Mouse (Mus musculus) kidney, adult 2 months (tissue): ENCODE data around the gene G430095P16Rik. TPM values are rescaled to one million over a fixed set of nuclear protein-coding genes. Genes with fewer than 3 reads are reported as not detected.
A peak's percentile ranks its signal among the peaks of the same experiment; 100 is the strongest.

Experiments used
- DNase-seq: peaks from one replicate; pipeline ENCODE4 v3.0.0; 2021
- H3K27ac ChIP-seq: fragments of 200-500 bp; 2 replicates; pipeline ENCODE4 v1.5.1; 2012; ENCODE audit warnings: low read depth, low read length, control low read depth, inconsistent platforms; ENCODE audit not compliant: insufficient read depth
- H3K27me3 ChIP-seq: fragments of 200-500 bp; replicated peaks from 2 replicates; pipeline ENCODE4 v1.6.1; 2012; ENCODE audit warnings: mild to moderate bottlenecking, moderate library complexity, low read length, inconsistent platforms; ENCODE audit not compliant: control insufficient read depth, insufficient read depth
- H3K36me3 ChIP-seq: fragments of 200-500 bp; 2 replicates; pipeline ENCODE4 v1.6.1; 2012; ENCODE audit warnings: mild to moderate bottlenecking, moderate library complexity, low read length, inconsistent platforms; ENCODE audit not compliant: control insufficient read depth, insufficient read depth
- H3K4me1 ChIP-seq: fragments of 200-500 bp; 2 replicates; pipeline ENCODE4 v1.6.1; 2011; ENCODE audit warnings: low read length; ENCODE audit not compliant: control insufficient read depth, insufficient read depth
- H3K4me3 ChIP-seq: fragments of 200-500 bp; 2 replicates; pipeline ENCODE4 v1.5.1; 2011; ENCODE audit warnings: mild to moderate bottlenecking, low read depth, low read length, control low read depth; ENCODE audit not compliant: insufficient read depth
- CTCF ChIP-seq: fragments of 200-500 bp; conservative IDR thresholded peaks from 2 replicates; pipeline ENCODE4 v1.5.1; 2011; ENCODE audit warnings: low read depth, mild to moderate bottlenecking, control low read depth, low read length, moderate library complexity, mixed read lengths; ENCODE audit not compliant: insufficient read depth, insufficient read length
- POLR2A ChIP-seq: fragments of 200-500 bp; IDR thresholded peaks from one replicate; pipeline ENCODE4 v1.6.1; 2011; ENCODE audit warnings: low read depth, low read length, control low read depth
- WGBS: fragments of 180-500 bp; shearing (Covaris S2); methylation state at CpG from one replicate; pipeline ENCODE4 v1.1.7; 2018; 5-methylcytosine and 5-hydroxymethylcytosine counted together
- polyA plus RNA-seq: library from polyadenylated mRNA; depleted of rRNA; stranded (reverse); fragments of >200 nt; gene quantifications from 2 replicates; pipeline ENCODE4 v1.2.3, GENCODE M21; 2012

Gene G430095P16Rik
- polyA plus RNA-seq, 1 experiment: 0.81 TPM

- DNase-seq: no peak
- no peaks in the 10 kb centered on the region for H3K36me3 ChIP-seq
- H3K27ac ChIP-seq: no peak overlapping the region
- H3K27me3 ChIP-seq: no peaks in the 10 kb centered on the region
- TF ChIP-seq POLR2A: no peak
- TF ChIP-seq CTCF: no peak
- peaks cover 8% of the 10 kb centered on the region; the same call in 1 of the 2 replicates for H3K4me1 ChIP-seq
- 50% methylated on average over 1 of the region's 1 CpGs for WGBS
- no peak overlapping the region for H3K4me3 ChIP-seq
Observed at GRCm38 (mm10) chr8:84739401-84739742, 16.6 kb downstream of the G430095P16Rik start.

- Histone ChIP-seq H3K4me1 (peaks cover 8% of the 10 kb centered on the region; the same call in 1 of the 2 replicates), H3K27me3 (no peaks in the 10 kb centered on the region), H3K27ac (no peak overlapping the region), H3K4me3 (no peak overlapping the region), H3K36me3 (no peaks in the 10 kb centered on the region)
- 79% methylated on average over 13 of the region's 13 CpGs for WGBS
- TF ChIP-seq POLR2A (no peak), CTCF (no peak)
- DNase-seq: no peak
Observed at GRCm38 (mm10) chr8:84740895-84741843, 18.4 kb downstream of the G430095P16Rik start.

DNA sequence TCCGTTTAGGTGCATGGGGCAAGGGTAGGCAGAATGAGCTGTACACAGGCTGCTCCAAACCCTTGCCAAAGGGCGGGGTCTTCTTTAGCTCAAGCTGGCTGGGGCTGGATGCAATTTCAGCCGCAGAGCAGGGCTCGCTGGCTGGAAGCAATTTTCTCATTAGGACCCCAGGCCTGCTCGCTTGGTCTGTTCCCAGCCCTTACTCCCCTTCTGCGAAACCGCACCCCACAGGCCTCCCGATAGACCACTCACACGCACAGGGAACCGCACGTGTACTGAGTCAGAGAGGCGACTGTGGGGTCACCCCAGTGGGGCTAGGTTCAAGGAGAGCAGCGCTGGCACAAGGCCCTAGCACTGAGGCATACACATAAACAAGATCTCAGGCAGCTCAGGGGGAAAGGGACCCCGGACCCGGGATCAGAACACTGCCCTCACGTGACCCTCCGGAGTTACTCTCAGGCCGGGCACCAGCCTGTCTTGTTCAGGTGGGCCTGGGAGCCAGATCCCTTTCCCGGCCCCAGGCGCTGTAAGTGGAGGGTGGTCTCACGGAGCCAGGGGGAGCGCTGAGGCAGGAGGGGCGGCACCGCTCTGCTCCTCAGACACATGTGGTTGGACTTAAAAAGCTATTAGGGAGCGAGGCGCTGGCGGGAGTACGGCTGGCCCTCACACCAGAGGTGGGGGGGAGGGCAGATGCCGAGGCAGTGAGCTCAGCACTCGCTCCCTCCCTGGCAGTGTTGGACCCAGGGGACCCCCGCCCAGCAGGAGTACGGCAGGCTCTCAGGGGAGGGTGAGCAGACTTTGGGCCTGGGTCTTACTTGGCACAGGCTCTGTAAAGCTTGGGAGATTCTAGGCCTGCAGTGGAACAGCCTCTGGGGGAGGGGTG lies 19.6 kb downstream of the G430095P16Rik start:
- WGBS: 60% methylated on average over 32 of the region's 32 CpGs
- no peak overlapping the region for H3K4me3 ChIP-seq
- no peak overlapping the region for H3K27ac ChIP-seq
- H3K4me1 ChIP-seq: peaks cover 8% of the 10 kb centered on the region; the same call in 1 of the 2 replicates
- TF ChIP-seq CTCF (no peak), POLR2A (no peak)
- H3K27me3 ChIP-seq: no peaks in the 10 kb centered on the region
- no peak for DNase-seq
- H3K36me3 ChIP-seq: no peaks in the 10 kb centered on the region

DNA sequence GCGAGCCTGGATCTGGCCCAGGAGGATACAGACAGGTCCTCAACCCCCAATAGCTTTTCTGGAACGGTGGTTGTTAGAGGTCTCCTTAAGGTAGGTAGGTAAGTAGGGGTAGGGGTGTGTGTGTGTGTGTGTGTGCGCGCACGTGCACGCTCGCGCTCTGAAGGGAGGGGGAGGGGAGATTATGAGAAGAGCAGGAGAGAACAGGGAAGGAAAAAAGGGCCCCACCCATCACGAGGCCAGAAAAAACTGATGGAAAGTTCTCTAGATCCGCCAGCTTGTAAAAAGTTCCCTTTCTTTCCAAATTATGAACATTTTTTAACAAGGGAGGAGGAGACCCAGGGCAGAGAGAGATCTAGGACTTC lies 20.2 kb downstream of the G430095P16Rik start:
- TF ChIP-seq POLR2A: no peak
- no peak for TF ChIP-seq CTCF

DNA sequence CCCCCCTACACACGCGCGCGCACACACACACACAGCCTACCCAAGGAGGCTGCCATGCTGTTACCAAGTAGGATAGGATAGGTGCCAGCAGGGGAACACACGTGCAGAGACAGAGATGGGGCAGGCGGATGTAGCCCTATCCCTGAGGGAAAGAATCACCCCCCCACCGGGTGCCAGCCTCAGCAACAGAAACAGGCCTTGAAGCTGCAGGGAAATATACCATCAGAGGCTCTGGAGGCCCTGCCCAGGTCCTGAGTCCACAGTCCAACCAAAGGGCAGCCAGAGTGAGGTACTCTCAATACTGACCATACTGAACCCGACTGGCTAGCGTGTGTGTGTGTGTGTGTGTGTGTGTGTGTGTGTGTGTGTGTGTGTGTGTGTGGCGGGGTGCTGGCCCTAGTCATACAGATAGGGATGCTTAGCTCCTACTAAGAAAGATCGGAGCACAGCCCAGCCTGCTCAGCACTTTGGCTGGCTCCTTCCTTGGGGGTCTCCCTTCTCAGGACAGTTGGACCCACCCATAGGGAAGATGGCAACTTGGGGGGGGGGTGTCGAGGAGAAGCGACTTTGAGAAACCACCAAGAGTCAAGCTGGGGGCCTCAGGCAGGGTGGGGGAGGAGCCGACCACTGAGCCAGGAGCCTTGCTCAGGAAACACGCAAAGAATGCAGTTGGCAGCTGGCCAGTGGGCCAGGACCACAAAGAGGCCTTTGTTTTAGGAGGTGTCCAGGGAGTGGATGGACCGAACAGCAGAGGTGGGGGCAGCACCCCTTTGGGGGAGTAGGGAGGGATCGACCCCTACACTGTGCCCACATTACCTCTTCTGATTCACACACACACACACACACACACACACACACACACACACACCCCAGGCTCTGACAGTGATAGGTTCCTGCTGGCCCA lies 21.0 kb downstream of the G430095P16Rik start:
- H3K36me3 ChIP-seq: no peaks in the 10 kb centered on the region
- no peak overlapping the region for H3K27ac ChIP-seq
- no peaks in the 10 kb centered on the region for H3K27me3 ChIP-seq
- peak; percentile 82 for DNase-seq
- peaks cover 5% of the 10 kb centered on the region; the same call in 1 of the 2 replicates for H3K4me1 ChIP-seq
- H3K4me3 ChIP-seq: no peak overlapping the region
- no peak for TF ChIP-seq POLR2A
- no peak for TF ChIP-seq CTCF
- 30% methylated on average over 17 of the region's 17 CpGs for WGBS

More for the DNA sequence above, 20.2 kb downstream of the G430095P16Rik start:
- Histone ChIP-seq H3K36me3 (no peaks in the 10 kb centered on the region), H3K27ac (no peak overlapping the region), H3K4me1 (peaks cover 5% of the 10 kb centered on the region; the same call in 1 of the 2 replicates), H3K27me3 (no peaks in the 10 kb centered on the region), H3K4me3 (no peak overlapping the region)
- 76% methylated on average over 10 of the region's 10 CpGs for WGBS
- DNase-seq: no peak

DNA sequence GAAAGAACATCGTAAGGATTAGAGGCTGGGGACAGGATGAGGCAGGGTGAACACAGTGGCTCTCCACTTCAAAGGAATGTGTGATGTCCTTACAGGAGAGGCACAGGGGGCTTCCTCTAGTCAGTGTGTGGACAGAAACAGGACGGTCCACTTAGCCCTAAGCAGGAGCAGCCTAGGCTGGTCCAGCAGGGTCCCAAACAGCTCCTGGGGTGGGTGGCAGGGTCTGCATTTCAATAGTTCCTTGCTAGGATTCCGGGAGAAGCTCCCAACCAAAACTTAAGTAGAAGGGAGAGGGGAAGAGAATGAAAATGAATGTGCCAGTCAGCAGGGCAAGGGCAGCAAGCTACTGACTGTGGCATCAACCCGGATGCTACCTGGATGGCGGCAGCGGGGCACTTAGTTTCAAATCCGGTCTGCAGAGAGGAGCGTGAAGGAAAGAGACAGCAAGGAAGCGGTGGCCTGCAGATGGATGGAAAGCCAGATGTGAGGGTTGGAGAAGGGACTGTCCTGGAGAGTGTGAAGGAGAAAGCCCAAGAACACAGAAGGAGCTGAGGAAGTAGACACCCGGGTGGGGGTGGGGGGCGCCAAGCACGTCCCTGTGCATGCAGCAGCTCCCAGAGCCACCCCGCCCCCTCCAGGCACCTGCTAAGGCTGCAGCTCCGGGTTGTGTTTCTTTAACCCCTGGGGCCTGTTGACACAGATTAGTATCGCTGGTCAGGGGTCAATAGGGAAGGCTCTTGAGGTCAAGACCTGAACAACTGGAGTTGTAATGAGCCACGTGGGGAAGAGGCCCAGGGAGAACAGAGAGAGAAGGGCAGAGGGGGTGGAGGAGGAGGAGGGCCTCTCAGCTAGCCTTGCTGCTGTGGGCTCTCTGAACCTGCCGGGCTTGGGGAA lies 22.5 kb downstream of the G430095P16Rik start:
- no peaks in the 10 kb centered on the region for H3K27me3 ChIP-seq
- no peak overlapping the region for H3K4me3 ChIP-seq
- no peaks in the 10 kb centered on the region for H3K36me3 ChIP-seq
- peaks cover 5% of the 10 kb centered on the region; the same call in 1 of the 2 replicates for H3K4me1 ChIP-seq
- WGBS: 35% methylated on average over 17 of the region's 17 CpGs
- DNase-seq: peak; percentile 29
- no peak overlapping the region for H3K27ac ChIP-seq
- no peak for TF ChIP-seq CTCF
- no peak for TF ChIP-seq POLR2A
